Mouse (Mus musculus): ENCODE measurements at regions not wholly inside any gene's neighbourhood (a gene's known extent, or its start where the extent isn't known, plus 50 kb on each side); places are given as distances from the start of the nearest gene placed in this dataset.
A peak's percentile ranks its signal among the peaks of the same experiment; 100 is the strongest.

DNA sequence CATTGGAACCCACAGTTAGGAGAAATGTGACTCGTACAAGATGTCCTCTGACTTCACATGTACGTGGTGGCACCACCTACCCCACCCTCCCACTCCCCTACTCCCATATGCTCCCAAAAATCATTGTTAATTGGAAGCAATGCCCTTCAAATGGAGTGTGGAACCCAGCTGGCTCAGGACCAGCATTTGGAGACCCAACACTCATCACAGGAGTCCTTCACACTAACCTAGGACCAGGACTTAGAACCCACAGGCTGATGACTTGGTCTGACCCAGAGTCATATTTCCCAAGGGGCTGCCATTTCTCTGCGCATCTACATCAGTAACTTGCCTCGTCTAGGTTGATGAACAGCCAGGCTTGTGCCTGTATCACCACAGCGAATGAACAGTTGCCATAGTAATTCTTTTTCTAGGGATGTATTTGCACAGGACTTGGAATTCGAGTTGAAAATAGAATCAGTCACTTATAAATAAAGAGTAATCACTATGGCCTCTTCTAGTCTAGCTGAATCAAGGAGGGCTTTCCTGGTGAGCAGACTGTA, 84.3 kb upstream of the Tmem108 start:
- Histone ChIP-seq H3K27ac (replicated peaks; ENCODE audit: insufficient read depth, low read depth, low read length) (no peak overlapping the region), H3K27me3 (ENCODE audit: control insufficient read depth, insufficient read depth, low read length) (no peaks in the 10 kb centered on the region), H3K9ac (ENCODE audit: low read depth, low read length) (no peak overlapping the region), H3K79me2 (ENCODE audit: control insufficient read depth, insufficient read depth, low read length) (no peaks in the 10 kb centered on the region), H3K4me3 (ENCODE audit: insufficient read depth, low read depth, low read length) (no peak overlapping the region), H3K36me3 (ENCODE audit: control insufficient read depth, insufficient read depth, low read length) (no peaks in the 10 kb centered on the region), H3K4me1 (ENCODE audit: control insufficient read depth, insufficient read depth, low read length) (no peaks in the 10 kb centered on the region)
- TF ChIP-seq CTCF (IDR thresholded peaks at IDR 0.05; ENCODE audit: low read depth, low read length) = no peak
- TF ChIP-seq POLR2A (IDR thresholded peaks at IDR 0.05; ENCODE audit: extremely low read depth, insufficient read depth, low read length) = no peak
- 65% methylated on average over 6 of the region's 6 CpGs for WGBS
- no peak for DNase-seq (ENCODE audit: extremely low read depth, low read depth, low spot score)

- Histone ChIP-seq H3K9ac (ENCODE audit: low read depth, low read length) (no peak overlapping the region), H3K36me3 (ENCODE audit: control insufficient read depth, insufficient read depth, low read length) (no peaks in the 10 kb centered on the region), H3K79me2 (ENCODE audit: control insufficient read depth, insufficient read depth, low read length) (no peaks in the 10 kb centered on the region), H3K27ac (replicated peaks; ENCODE audit: insufficient read depth, low read depth, low read length) (no peak overlapping the region), H3K4me1 (ENCODE audit: control insufficient read depth, insufficient read depth, low read length) (no peaks in the 10 kb centered on the region), H3K27me3 (ENCODE audit: control insufficient read depth, insufficient read depth, low read length) (no peaks in the 10 kb centered on the region), H3K4me3 (ENCODE audit: insufficient read depth, low read depth, low read length) (no peak overlapping the region)
- 60% methylated on average over 7 of the region's 7 CpGs for WGBS
- no peak for TF ChIP-seq POLR2A (IDR thresholded peaks at IDR 0.05; ENCODE audit: extremely low read depth, insufficient read depth, low read length)
- TF ChIP-seq CTCF (IDR thresholded peaks at IDR 0.05; ENCODE audit: low read depth, low read length) = no peak
- DNase-seq (ENCODE audit: extremely low read depth, low read depth, low spot score) = no peak
Observed at GRCm38 (mm10) chr9:103847931-103848330, 86.3 kb upstream of the Tmem108 start.

DNA sequence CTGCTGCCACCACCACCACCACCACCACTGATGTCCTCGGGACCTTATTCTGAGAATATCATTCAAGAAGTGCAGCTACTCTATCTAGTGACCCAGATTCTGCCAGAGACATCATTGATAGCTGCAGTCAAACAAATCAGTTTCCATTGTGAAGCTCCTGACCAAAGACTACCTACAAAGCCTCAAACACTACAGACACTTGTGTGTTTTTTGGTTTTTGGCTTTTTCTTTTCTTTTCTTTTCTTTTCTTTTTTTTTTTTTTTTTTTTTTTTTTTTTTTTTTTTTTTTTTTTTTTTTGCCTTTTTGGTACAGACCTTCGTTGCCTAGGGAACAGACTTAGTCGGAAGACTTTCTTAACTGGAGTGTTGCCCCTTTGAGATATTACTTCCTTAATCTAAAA, 87.4 kb upstream of the Tmem108 start:
- Histone ChIP-seq H3K79me2 (ENCODE audit: control insufficient read depth, insufficient read depth, low read length) (no peaks in the 10 kb centered on the region), H3K9ac (ENCODE audit: low read depth, low read length) (no peak overlapping the region), H3K36me3 (ENCODE audit: control insufficient read depth, insufficient read depth, low read length) (no peaks in the 10 kb centered on the region), H3K27me3 (ENCODE audit: control insufficient read depth, insufficient read depth, low read length) (0 out of 2 replicates have a peak, but pooled peaks cover 2% of the 10 kb centered on the region), H3K4me3 (ENCODE audit: insufficient read depth, low read depth, low read length) (no peak overlapping the region), H3K4me1 (ENCODE audit: control insufficient read depth, insufficient read depth, low read length) (no peaks in the 10 kb centered on the region), H3K27ac (replicated peaks; ENCODE audit: insufficient read depth, low read depth, low read length) (no peak overlapping the region)
- DNase-seq (ENCODE audit: extremely low read depth, low read depth, low spot score) = no peak
- no peak for TF ChIP-seq POLR2A (IDR thresholded peaks at IDR 0.05; ENCODE audit: extremely low read depth, insufficient read depth, low read length)
- TF ChIP-seq CTCF (IDR thresholded peaks at IDR 0.05; ENCODE audit: low read depth, low read length) = no peak
- 87% methylated on average over 3 of the region's 3 CpGs for WGBS

GRCm38 (mm10) chr9:103852691-103853090, 91.1 kb upstream of the Tmem108 start:
- Histone ChIP-seq H3K4me1 (ENCODE audit: control insufficient read depth, insufficient read depth, low read length) (no peaks in the 10 kb centered on the region), H3K79me2 (ENCODE audit: control insufficient read depth, insufficient read depth, low read length) (no peaks in the 10 kb centered on the region), H3K36me3 (ENCODE audit: control insufficient read depth, insufficient read depth, low read length) (no peaks in the 10 kb centered on the region), H3K27me3 (ENCODE audit: control insufficient read depth, insufficient read depth, low read length) (0 out of 2 replicates have a peak, but pooled peaks cover 2% of the 10 kb centered on the region), H3K9ac (ENCODE audit: low read depth, low read length) (no peak overlapping the region), H3K27ac (replicated peaks; ENCODE audit: insufficient read depth, low read depth, low read length) (no peak overlapping the region), H3K4me3 (ENCODE audit: insufficient read depth, low read depth, low read length) (no peak overlapping the region)
- whole genome bisulfite sequencing = 84% methylated on average over 2 of the region's 2 CpGs
- no peak for DNase-seq (ENCODE audit: extremely low read depth, low read depth, low spot score)
- TF ChIP-seq CTCF (IDR thresholded peaks at IDR 0.05; ENCODE audit: low read depth, low read length) (no peak), POLR2A (IDR thresholded peaks at IDR 0.05; ENCODE audit: extremely low read depth, insufficient read depth, low read length) (no peak)

DNA sequence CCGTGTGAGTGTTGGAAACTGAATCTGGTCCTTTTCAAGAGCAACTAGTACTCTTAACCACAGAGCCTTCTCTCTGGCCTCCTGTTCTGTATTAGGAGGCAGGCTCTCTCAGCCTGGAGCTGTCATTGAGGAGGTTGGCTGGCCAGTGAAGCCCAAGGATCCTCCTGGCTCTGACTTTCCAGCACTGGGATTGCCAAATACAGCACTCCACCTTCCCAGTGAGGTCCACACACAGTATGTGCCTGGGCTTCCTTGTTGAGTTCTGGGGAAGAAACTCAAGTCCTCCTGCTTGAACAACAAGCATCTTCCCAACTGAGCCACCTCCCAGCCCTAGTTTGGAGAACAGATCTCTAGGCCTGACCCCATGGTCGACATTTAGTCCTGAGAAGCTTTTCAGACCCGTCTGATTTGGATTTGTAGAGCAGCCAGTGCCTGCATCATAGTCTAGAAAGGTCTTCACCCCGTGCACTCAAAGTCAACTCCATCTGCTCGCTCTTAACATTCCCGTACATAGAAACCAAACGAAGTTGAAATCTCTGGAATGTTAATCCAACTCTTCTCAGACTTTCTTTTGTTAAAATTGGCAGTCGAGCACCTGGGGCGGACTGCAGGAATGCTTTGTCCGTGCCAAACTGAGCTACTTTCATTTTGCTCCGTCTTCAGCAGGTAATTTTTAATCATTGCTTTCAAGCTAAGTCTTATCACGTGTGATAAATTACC, 99.2 kb upstream of the Tmem108 start:
- peak; percentile 3 for DNase-seq (ENCODE audit: extremely low read depth, low read depth, low spot score)
- Histone ChIP-seq H3K27ac (replicated peaks; ENCODE audit: insufficient read depth, low read depth, low read length) (no peak overlapping the region), H3K36me3 (ENCODE audit: control insufficient read depth, insufficient read depth, low read length) (no peaks in the 10 kb centered on the region), H3K79me2 (ENCODE audit: control insufficient read depth, insufficient read depth, low read length) (no peaks in the 10 kb centered on the region), H3K4me1 (ENCODE audit: control insufficient read depth, insufficient read depth, low read length) (no peaks in the 10 kb centered on the region), H3K4me3 (ENCODE audit: insufficient read depth, low read depth, low read length) (no peak overlapping the region), H3K9ac (ENCODE audit: low read depth, low read length) (no peak overlapping the region), H3K27me3 (ENCODE audit: control insufficient read depth, insufficient read depth, low read length) (no peaks in the 10 kb centered on the region)
- WGBS = 65% methylated on average over 12 of the region's 12 CpGs
- no peak for TF ChIP-seq POLR2A (IDR thresholded peaks at IDR 0.05; ENCODE audit: extremely low read depth, insufficient read depth, low read length)
- no peak for TF ChIP-seq CTCF (IDR thresholded peaks at IDR 0.05; ENCODE audit: low read depth, low read length)

DNA sequence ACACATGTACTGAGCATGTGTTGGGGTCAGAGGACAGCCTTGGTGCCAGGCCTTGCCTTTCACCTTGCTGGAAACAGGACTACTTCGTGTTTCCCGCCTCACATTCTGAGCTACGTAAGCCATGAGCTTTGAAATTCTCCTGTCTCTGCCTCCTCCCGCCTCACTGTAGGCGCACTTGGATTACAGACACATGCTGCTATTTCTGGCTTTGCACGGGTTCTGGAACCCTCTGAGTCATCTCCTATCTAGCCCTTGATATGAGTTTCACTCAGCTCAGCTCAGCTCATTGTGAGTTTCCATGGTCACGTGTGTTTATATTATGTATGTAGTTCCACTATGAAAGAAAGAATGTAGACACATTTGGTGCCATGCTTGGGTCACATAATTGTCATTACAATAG, 100.9 kb upstream of the Tmem108 start:
- Histone ChIP-seq H3K36me3 (ENCODE audit: control insufficient read depth, insufficient read depth, low read length) (no peaks in the 10 kb centered on the region), H3K9ac (ENCODE audit: low read depth, low read length) (no peak overlapping the region), H3K27me3 (ENCODE audit: control insufficient read depth, insufficient read depth, low read length) (no peaks in the 10 kb centered on the region), H3K4me1 (ENCODE audit: control insufficient read depth, insufficient read depth, low read length) (no peaks in the 10 kb centered on the region), H3K79me2 (ENCODE audit: control insufficient read depth, insufficient read depth, low read length) (no peaks in the 10 kb centered on the region), H3K27ac (replicated peaks; ENCODE audit: insufficient read depth, low read depth, low read length) (no peak overlapping the region), H3K4me3 (ENCODE audit: insufficient read depth, low read depth, low read length) (no peak overlapping the region)
- DNase-seq (ENCODE audit: extremely low read depth, low read depth, low spot score) = no peak
- 84% methylated on average over 7 of the region's 7 CpGs for WGBS
- TF ChIP-seq POLR2A (IDR thresholded peaks at IDR 0.05; ENCODE audit: extremely low read depth, insufficient read depth, low read length) (no peak), CTCF (IDR thresholded peaks at IDR 0.05; ENCODE audit: low read depth, low read length) (no peak)
